Mouse (Mus musculus) brain, embryonic 14.5 days (tissue): Measurements from ENCODE around the gene Mmaa. TPM values are rescaled to one million over a fixed set of nuclear protein-coding genes. Genes with fewer than 3 reads are reported as not detected.
A peak's percentile ranks its signal among the peaks of the same experiment; 100 is the strongest.

ENCODE experiments used
- DNase-seq: peaks from one replicate; pipeline ENCODE4 v3.0.0-alpha.2; 2011; ENCODE audit warnings: low read depth
- CTCF ChIP-seq: fragments of 200-500 bp; IDR thresholded peaks from 2 replicates; pipeline ENCODE4 v1.5.1; 2012; ENCODE audit warnings: inconsistent platforms, mild to moderate bottlenecking, moderate library complexity, borderline replicate concordance; ENCODE audit not compliant: insufficient read depth, insufficient read length; ENCODE audit errors: extremely low read depth
- POLR2A ChIP-seq: fragments of 200-500 bp; IDR thresholded peaks from 2 replicates; pipeline ENCODE4 v1.6.1; 2012; ENCODE audit warnings: mild to moderate bottlenecking, inconsistent platforms, borderline replicate concordance; ENCODE audit not compliant: poor library complexity, insufficient read depth, insufficient read length, severe bottlenecking; ENCODE audit errors: extremely low read depth
- polyA plus RNA-seq: library from polyadenylated mRNA; depleted of rRNA; stranded (reverse); fragments of >200 nt; gene quantifications from 2 replicates; pipeline ENCODE4 v1.2.3, GENCODE M21; 2012; rRNA removed

The Mmaa gene
- polyA plus RNA-seq, 1 experiment: 18.3 TPM

GRCm38 (mm10) chr8:79239320-79239719 is 55.4 kb downstream of the Mmaa start:
- DNase-seq: no peak
- TF ChIP-seq POLR2A: no peak
- no peak for TF ChIP-seq CTCF

GRCm38 (mm10) chr8:79229266-79229888 is 65.4 kb downstream of the Mmaa start:
- DNase-seq: no peak
- no peak for TF ChIP-seq CTCF
- TF ChIP-seq POLR2A: no peak

GRCm38 (mm10) chr8:79227916-79228315 is 66.8 kb downstream of the Mmaa start:
- no peak for DNase-seq
- no peak for TF ChIP-seq CTCF
- TF ChIP-seq POLR2A: no peak

- TF ChIP-seq POLR2A: no peak
- TF ChIP-seq CTCF: no peak
- DNase-seq: no peak
Measured at GRCm38 (mm10) chr8:79227194-79227593, 67.5 kb downstream of the Mmaa start.

GRCm38 (mm10) chr8:79226046-79226445 is 68.7 kb downstream of the Mmaa start:
- no peak for DNase-seq
- TF ChIP-seq CTCF (no peak), POLR2A (no peak)

GRCm38 (mm10) chr8:79225586-79225985 is 69.2 kb downstream of the Mmaa start:
- TF ChIP-seq CTCF (no peak), POLR2A (no peak)
- no peak for DNase-seq

- DNase-seq: peak; percentile 54
- TF ChIP-seq CTCF (no peak), POLR2A (no peak)
Measured at GRCm38 (mm10) chr8:79224363-79224762, 70.4 kb downstream of the Mmaa start.

GRCm38 (mm10) chr8:79222752-79223141 is 72.0 kb downstream of the Mmaa start:
- DNase-seq: no peak
- TF ChIP-seq POLR2A (no peak), CTCF (no peak)

GRCm38 (mm10) chr8:79222106-79222751 is 72.5 kb downstream of the Mmaa start:
- TF ChIP-seq CTCF: no peak
- no peak for TF ChIP-seq POLR2A
- DNase-seq: peak; percentile 30

Other genes with a start within 250 kb of the Mmaa start
- gene 1700011L22Rik, start 46.4 kb downstream of the Mmaa start, polyA plus RNA-seq: not detected in 2 replicates
- 58.1 and 69.3 TPM in 2 replicates for gene Smad1, start 104.6 kb upstream of the Mmaa start, polyA plus RNA-seq